Mouse (Mus musculus) thymus, postnatal 10 days (tissue): ENCODE results near the gene Ifngr2.

Source experiments
- DNase-seq, 2 experiments: peaks; one replicate each; pipeline ENCODE4 v3.0.0; 2021; ENCODE audit warnings: low spot score in 2 of 2

The Ifngr2 gene

GRCm38 (mm10) chr16:91609501-91610245, 62.8 kb downstream of the Ifngr2 start:
- DNase-seq: no peak

GRCm38 (mm10) chr16:91611248-91611647, 64.4 kb downstream of the Ifngr2 start:
- no peak for DNase-seq

GRCm38 (mm10) chr16:91612525-91612924, 65.7 kb downstream of the Ifngr2 start:
- no peak for DNase-seq

GRCm38 (mm10) chr16:91614552-91614951, 67.7 kb downstream of the Ifngr2 start:
- no peak for DNase-seq
